8 mouse cellular contexts compared by ENCODE assay signal in the genomic region with DNA sequence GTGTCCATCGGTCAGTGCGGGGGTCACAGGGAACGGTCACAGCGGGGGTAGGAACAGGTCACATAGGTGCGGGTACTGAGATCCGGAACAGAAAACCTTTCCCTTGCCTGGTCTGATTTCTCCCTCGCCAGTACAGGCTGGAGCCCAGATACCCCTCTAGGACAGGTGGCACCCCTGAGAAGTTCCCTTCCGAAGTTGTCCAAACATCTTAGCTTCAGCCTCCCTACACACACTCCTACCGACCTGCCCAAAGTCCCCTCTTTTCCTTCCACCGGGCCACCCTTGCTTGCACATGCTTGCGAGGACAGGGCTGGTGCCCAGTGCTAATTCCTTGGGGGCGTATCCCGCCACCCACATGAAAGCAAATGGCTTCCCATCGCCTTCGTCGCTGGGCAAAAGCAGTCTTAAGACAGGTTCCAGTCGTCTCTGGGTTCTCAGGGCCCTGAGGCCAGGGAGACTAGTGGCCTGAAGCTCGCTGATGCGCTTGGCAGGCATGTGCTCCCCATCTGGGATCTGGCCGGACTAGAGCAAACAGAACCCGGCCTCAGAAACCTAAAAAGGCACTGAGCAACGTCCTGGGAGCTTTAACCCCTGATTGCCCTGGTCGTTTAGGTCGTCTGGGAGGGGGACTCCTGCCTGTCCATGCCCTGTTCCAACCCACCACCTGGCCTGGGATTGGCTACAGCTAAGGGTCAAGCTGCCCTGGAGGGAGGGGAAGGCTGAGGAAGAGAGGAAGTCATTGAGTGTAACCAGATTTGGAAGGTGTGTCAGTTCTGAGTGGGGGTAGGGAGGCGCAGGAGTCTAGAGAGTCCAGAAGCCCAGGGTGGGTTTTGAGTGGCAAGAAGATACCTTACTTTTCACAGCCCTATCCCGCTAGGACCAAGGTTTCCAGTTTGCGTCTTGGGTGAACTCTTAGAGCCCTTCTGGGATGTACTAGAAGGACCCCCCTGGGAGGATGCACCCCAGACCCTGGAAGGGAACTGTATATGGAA. TPM values are rescaled to one million over a fixed set of nuclear protein-coding genes. Genes with fewer than 3 reads are reported as not detected.
DNase-seq lines count a peak whose midpoint lies in the region; ATAC-seq and TF ChIP-seq lines count a peak whose summit lies in the region.

No protein-coding gene starts in this region.

- peak overlapping the region; percentile 62; the same call in 1 of the 2 replicates for H3K9ac ChIP-seq in kidney, postnatal 0 days (ENCODE audit: low read depth, low read length)
- H3K9ac ChIP-seq in limb, embryonic 13.5 days = peak overlapping the region; percentile 75

- no peak overlapping the region for H3K27ac ChIP-seq in kidney, postnatal 0 days
- peak overlapping the region; percentile 87; the same call in 1 of the 2 replicates for H3K27ac ChIP-seq in limb, embryonic 13.5 days

- peak overlapping the region; percentile 89 for H3K4me2 ChIP-seq in kidney, postnatal 0 days (ENCODE audit: low read length)
- peak overlapping the region; percentile 83 for H3K4me2 ChIP-seq in limb, embryonic 13.5 days (replicated peaks)

- ATAC-seq in kidney, postnatal 0 days (replicated peaks; ENCODE audit: low FRiP score, low read depth) = no peak
- no peak for ATAC-seq in limb, embryonic 13.5 days (ENCODE audit: low FRiP score, low read depth)

- no peaks in the 10 kb centered on the region for H3K36me3 ChIP-seq in kidney, postnatal 0 days (ENCODE audit: insufficient read depth, low read length)
- 0 out of 2 replicates have a peak, but pooled peaks cover 7% of the 10 kb centered on the region for H3K36me3 ChIP-seq in limb, embryonic 13.5 days

- no peaks in the 10 kb centered on the region for H3K9me3 ChIP-seq in kidney, postnatal 0 days (replicated peaks; ENCODE audit: low read length)
- no peaks in the 10 kb centered on the region for H3K9me3 ChIP-seq in limb, embryonic 13.5 days

- no peaks in the 10 kb centered on the region for H3K27me3 ChIP-seq in kidney, postnatal 0 days (ENCODE audit: insufficient read depth, low read length)
- peaks cover 36% of the 10 kb centered on the region for H3K27me3 ChIP-seq in limb, embryonic 13.5 days

- peak overlapping the region; percentile 47 for H3K4me3 ChIP-seq in kidney, postnatal 0 days (replicated peaks; ENCODE audit: low read depth, low read length)
- H3K4me3 ChIP-seq in limb, embryonic 13.5 days = peak overlapping the region; percentile 66

- DNase-seq in kidney, postnatal 0 days (ENCODE audit: low spot score) = peak; percentile 32
- no peak for DNase-seq in kidney, postnatal 14 days
- peak; percentile 27 for DNase-seq in embryo, embryonic 11.5 days (ENCODE audit: low read depth, low spot score)
- DNase-seq in heart, adult 9 months (ENCODE audit: low spot score in 2 of 2) = peak; percentile 79 to 84
- DNase-seq in ovary, adult 18-20 months (ENCODE audit: low spot score) = peak; percentile 36
- no peak for DNase-seq in T-cell, adult 2 months (ENCODE audit: low spot score)
- DNase-seq in frontal cortex, postnatal 14 days (ENCODE audit: low spot score in 2 of 2) = no peak

- TF ChIP-seq CTCF in kidney, postnatal 0 days (IDR thresholded peaks at IDR 0.05; ENCODE audit: low read depth) = no peak

- peaks cover 31% of the 10 kb centered on the region for H3K4me1 ChIP-seq in kidney, postnatal 0 days (replicated peaks; ENCODE audit: insufficient read depth, low read length)
- peaks cover 62% of the 10 kb centered on the region for H3K4me1 ChIP-seq in limb, embryonic 13.5 days

- WGBS in kidney, postnatal 0 days = 8% methylated on average over 27 of the region's 27 CpGs
- 3% methylated on average over 27 of the region's 27 CpGs for WGBS in limb, embryonic 13.5 days

RNA-seq across cellular contexts. Expression of a gene that starts 1.0 kb away (rescaled TPM):
- polyA plus RNA-seq in kidney, postnatal 0 days (2015; fragmentation: Nextera tagmentation; extraction: Ambion mirVana) = 2.5 and 2.8 TPM in 2 replicates
- polyA plus RNA-seq in limb, embryonic 13.5 days (2015; fragmentation: Nextera tagmentation; extraction: Ambion mirVana) = 17.4 and 21.7 TPM in 2 replicates

RNA-seq across cellular contexts. Expression of a gene that starts 33.4 kb away (rescaled TPM):
- polyA plus RNA-seq in kidney, postnatal 0 days (2015; fragmentation: Nextera tagmentation; extraction: Ambion mirVana) = 461 and 485 TPM in 2 replicates
- 222 and 234 TPM in 2 replicates for polyA plus RNA-seq in limb, embryonic 13.5 days (2015; fragmentation: Nextera tagmentation; extraction: Ambion mirVana)

RNA-seq across cellular contexts. Expression of a gene that starts 37.1 kb away (rescaled TPM):
- not detected in 2 replicates for polyA plus RNA-seq in kidney, postnatal 0 days (2015; fragmentation: Nextera tagmentation; extraction: Ambion mirVana)
- 0.50 TPM in 1 of 2 replicates, not detected in the other for polyA plus RNA-seq in limb, embryonic 13.5 days (2015; fragmentation: Nextera tagmentation; extraction: Ambion mirVana)

RNA-seq across cellular contexts. Expression of a gene that starts 38.0 kb away (rescaled TPM):
- 12.1 and 13.8 TPM in 2 replicates for polyA plus RNA-seq in kidney, postnatal 0 days (2015; fragmentation: Nextera tagmentation; extraction: Ambion mirVana)
- polyA plus RNA-seq in limb, embryonic 13.5 days (2015; fragmentation: Nextera tagmentation; extraction: Ambion mirVana) = 28.2 and 31.6 TPM in 2 replicates

RNA-seq across cellular contexts. Expression of a gene that starts 45.8 kb away (rescaled TPM):
- 0.26 and 0.47 TPM in 2 replicates for polyA plus RNA-seq in kidney, postnatal 0 days (2015; fragmentation: Nextera tagmentation; extraction: Ambion mirVana)
- polyA plus RNA-seq in limb, embryonic 13.5 days (2015; fragmentation: Nextera tagmentation; extraction: Ambion mirVana) = 0.56 and 1.2 TPM in 2 replicates

Comparison
In these comparisons a context has a peak if more than half of its experiments do, and no peak if none do; other contexts are left out.
1. DNase-seq: peak in kidney, postnatal 0 days (single experiment), embryo, embryonic 11.5 days (single experiment), heart, adult 9 months (2 of 2) and ovary, adult 18-20 months (single experiment); none in kidney, postnatal 14 days (single experiment), T-cell, adult 2 months (single experiment) and frontal cortex, postnatal 14 days (0 of 2).